Mouse (Mus musculus): ENCODE data around the gene Ppip5k2. TPM values are rescaled to one million over a fixed set of nuclear protein-coding genes. Genes with fewer than 3 reads are reported as not detected.

Ppip5k2 gene
- total RNA-seq, 2 experiments from 2014 or later: 63.5 to 66.0 TPM

DNA sequence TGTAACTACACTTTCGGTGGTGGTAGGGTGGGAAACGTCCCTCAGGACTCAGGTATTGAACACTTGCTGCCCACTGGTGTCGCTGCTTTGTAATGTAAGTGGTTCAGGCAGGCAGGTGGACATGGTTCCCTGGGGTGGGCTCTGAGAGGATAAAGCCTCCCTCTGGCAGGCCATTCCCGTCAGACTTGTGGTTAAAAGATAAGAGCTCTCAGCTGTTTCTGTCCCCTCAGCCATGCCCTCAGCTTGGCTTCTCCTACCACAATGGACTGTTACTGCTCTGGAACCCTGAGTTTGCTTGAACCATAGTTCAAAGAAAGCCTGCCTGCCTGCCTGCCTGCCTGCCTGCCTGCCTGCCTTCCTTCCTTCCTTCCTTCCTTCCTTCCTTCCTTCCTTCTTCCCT is 15.8 kb downstream of the Ppip5k2 start:
- no peak for DNase-seq

DNA sequence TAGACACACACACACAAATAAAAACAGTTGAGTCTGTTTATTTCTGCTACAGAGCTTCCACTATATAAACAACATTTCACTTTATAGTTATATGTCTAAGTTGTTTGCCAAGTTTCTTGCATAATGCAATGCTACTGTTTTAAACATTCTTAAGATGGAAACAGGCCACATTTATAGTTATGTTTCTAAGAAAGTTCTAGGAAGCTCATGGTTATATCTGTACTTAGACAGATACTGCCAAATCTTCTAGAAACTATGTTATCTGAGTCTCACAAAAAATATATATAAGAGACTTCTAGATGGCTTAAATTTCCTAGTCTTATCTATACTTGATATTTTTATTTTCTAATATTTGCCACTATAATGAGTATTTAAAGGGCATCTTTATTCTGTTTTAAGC is 17.0 kb downstream of the Ppip5k2 start:
- DNase-seq: no peak

DNA sequence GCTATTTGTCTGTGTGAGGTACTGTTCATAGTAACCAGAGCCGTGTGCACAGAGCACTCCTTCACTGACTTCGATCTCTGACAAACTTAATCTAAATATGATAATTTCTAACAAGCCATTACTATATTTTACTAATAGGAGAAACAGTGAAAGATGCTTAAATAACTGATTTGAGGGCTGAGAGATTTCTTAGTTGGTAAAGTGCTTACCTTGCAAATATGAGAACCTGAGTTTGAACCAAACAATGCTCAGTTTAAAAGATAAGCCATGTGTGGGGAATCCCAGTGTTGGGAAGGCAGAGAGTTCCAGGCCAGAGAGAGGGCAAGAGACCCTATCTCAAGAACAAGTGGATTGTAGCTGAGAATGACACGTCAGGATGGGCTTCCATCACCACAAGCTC is 22.0 kb downstream of the Ppip5k2 start:
- no peak for DNase-seq

DNA sequence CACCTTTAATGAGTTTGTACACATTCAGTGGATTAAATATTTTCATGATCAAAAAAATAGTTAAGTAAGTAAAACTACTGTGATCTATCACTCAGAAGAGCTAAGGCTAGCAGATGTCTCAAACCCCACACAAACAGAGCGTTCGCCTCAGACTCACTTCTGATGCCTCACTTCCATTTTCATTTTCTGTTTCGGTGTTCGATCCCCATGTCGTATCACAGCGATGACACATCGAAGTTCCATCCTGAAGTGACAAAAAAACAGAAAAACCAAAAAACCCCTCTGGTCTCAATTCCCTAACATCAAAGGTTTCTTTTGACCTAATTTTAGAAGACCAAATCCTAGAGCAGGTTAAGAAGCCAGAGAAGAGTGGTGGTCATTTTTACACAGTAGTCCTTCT is 23.9 kb downstream of the Ppip5k2 start:
- no peak for DNase-seq

DNA sequence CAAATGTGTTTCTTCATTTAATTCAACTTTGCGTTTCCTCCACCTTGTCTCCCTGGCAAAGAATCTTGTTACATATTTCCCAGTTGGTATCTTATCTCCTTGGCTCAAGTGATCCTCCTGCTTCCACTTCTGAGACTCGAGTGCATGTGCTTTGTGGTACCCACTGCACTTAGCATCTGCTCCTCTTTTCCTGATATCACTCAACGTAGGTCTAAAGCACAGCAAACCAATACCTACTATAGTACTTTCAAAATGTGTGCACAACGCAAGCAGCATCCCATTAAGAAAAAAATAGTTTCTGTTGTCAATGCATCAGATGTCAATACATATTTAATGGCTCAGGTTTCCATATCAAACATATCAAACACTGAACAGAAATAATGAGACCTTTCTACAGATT is 24.5 kb downstream of the Ppip5k2 start:
- no peak for DNase-seq

DNA sequence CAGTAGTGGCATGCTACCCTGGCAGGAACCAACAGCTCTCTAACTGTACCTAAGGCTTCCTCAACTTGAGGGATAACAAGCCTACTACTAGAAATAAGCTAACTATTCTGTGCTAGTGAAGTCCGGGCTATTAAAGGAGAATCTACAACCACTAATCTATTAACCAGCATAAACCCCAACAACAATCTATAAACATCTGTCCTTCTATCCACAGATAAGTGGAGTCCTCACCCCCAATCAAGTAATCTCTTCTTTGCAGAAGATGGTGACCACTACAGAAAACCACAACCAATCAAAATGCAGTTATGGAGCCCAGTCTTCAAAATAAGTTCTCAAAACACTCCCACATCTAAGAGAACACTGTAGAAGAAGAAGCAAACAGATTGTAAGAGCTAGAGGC is 27.1 kb downstream of the Ppip5k2 start:
- DNase-seq: no peak

DNA sequence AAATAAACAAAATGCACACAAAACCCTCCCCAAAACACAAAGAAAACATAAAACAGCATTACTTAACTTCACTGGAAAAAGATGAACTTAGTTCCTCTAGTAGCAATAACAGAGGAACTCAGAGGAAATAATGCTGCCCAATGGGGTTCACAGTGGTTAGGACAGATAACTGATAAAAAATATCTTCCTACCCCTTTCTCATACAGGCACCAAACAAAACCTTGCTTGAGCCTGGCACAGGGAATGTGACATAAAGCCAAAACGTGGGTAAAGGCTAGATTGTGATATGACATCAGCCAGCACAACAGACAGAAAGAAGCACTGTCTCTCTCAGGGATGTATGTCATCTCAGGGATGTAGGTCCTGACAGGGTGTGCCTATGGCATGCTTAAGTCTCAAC is 40.9 kb downstream of the Ppip5k2 start:
- no peak for DNase-seq

DNA sequence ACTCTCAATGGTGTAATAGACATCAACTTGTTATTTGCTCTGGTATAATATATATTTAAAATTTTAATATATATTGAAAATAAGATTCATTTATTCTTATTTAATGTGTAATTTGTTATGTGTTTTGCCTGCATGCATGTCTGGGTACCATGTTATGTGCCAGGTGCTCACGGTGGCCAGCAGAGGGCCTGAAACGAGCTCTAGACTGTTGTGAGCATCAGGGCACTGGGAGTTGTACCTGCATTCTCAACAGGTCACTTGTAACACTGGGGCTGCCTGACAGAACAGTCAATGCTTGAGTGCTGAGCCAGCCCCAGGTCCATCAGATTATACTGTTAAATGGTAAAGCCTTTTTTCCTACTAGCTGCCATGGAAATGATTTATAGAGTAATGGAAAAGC is 43.5 kb downstream of the Ppip5k2 start:
- peak; percentile 13 for DNase-seq

DNA sequence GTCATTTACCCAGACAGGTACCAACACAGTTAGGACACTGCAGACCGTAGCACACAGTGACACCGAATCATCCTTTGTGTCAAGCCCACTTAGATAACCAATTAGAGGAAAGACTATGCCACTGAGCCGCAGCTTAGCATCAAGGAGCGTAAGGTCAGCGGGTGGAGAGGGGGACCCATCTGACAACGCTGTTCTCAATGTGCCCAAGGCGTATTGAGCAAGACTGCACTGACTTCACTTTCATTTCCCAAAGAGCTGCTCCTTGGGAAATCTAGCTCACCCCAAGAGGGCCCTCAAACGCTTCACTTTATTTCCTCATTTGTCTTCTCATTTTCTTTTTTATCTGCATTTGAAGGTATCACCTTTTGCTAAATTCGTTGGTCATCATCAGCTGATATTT is 51.8 kb downstream of the Ppip5k2 start:
- no peak for DNase-seq

DNA sequence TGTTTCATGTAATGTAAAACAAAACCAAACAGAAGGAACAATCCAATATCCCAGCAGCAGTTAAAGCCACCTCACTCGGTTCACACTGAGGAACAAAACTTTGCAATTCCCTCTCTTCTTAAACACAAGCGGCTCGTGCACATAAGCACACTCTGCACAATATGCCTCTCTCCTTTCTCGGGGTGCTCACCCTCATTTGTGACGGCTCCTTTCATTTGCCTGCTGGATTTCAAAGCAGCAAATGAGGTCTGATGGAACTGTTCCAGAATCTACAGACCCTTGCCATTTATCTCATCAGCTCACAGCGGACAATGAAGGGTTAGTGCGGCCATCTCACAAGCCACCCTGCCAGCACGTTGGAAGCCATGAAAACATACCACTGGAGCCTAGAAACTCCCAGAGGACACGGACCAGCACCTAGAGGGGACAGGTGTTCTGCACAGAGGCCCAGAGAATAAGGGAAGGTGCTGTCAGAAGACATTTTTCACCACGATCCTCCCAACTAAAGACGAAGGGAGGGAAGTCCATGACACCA is 55.8 kb downstream of the Ppip5k2 start:
- DNase-seq: no peak

DNA sequence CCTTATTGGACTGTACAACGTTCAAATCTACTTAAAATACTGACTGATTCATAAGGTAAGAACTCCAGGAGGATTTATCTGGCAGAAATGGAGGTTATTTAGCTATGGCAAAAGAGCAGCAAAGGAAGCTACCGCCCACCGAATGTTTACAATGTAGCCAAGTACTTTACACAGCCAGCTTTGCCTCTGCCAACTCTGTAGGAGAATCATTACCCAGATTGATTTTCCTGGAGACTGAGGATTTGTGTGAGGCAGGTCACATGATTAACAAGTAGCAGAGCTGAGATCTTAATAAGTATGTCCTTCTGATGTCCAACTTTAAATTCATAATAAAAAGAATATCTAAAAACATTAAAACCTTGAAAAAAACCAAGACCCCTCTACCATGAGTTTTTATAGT is 59.7 kb downstream of the Ppip5k2 start:
- no peak for DNase-seq

DNA sequence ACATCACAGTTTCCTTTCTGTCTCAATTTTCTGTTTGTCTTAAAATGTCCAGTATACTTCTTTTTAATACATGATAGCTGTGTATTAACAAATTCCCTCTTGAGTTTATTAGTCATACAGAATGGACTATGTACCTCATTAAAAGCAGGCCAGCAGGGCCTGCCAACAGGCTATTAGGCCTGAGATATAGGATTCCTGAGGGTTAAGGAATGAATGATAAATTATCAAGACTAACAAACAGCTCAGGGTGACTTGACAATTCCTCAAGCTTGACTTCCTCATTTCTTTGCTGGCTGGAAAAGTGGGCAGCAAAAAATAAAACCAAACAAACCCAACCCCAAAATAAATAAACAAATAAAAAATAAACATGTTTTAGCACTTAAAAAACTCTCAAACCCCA is 64.8 kb downstream of the Ppip5k2 start:
- DNase-seq: no peak

DNA sequence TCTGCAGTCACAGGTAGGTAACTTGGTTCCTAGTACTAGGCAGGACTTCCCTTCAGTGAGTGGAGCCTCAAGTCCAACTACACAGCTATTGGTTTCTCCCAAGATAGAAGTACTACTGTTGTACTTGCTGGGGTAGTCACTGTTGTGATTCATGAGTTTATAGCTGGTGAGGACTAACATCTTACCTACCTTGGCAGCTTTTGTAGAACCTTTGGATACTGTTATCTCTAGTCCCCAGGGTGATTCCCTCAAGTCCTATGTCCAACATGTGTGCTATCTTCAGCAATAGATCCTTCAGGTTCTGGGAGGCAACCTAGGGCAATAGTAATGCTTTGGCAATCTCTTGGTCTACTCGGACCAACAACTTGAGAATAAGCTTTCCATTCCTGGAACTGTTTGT is 65.6 kb downstream of the Ppip5k2 start:
- no peak for DNase-seq

DNA sequence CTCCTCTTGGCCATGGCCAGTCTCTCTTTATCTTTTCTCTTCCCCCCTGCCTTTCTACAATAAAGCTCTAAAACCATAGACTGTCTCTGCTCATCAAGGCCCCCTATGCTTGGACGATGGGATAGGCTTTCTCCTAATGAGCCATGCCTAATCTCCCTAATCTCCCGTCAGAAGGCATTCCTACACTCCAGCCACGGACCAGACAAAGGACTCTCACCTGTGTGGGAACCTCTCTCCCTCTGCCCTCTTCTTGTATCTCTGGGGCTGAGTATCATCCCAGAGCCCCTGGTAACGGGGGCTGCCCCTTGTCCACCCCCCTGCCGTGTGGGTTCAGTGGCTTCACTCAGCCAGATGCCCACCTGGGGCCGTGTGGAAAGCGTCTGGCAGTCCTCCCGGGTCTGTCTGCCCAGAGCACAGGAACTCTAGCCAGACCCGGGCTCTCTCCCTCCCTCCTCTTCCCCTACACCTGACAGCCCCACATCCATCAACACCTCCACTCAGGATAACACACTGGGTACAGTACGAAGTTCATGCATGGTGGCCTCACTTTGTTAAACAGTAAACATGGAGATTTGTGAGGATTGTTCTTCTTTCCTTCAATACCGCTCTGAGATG is 71.1 kb downstream of the Ppip5k2 start:
- DNase-seq: peak; percentile 39

DNA sequence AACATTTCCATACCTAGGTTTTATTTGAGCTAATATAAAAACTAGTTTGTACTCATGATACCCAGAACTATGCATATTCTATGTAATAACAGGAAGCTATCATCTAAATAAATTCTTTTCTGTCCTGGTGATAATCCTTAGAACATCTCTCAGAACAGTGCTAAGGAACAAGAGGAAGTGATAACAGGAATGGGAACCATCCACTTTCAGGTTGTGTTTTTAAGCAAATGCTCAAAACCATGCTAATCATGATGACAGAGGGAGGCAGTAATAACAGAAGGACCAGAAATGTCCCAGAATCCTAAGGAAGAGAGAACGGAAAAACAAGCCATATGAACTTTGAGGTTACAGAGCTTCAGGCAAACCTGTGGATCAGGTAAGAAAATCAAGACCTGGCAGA is 72.9 kb downstream of the Ppip5k2 start:
- DNase-seq: no peak

DNA sequence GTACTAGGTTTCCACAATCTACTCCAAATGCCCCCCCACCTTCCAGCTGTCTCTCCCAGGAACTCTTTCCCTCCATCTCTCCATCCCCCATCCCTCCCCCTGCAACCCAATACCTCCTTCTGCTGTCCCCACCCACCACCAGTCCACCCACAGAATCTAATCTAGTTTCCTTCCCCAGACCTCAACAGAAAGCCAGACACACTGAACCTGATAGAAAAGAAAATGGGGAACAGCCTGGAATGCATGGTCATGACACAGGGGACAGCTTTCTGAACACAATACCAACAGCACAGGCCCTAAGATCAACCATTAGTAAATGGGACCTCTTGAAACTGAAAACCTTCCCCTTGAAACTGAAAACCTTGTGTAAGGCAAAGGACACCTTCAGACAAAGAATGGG is 76.4 kb downstream of the Ppip5k2 start:
- DNase-seq: no peak

DNA sequence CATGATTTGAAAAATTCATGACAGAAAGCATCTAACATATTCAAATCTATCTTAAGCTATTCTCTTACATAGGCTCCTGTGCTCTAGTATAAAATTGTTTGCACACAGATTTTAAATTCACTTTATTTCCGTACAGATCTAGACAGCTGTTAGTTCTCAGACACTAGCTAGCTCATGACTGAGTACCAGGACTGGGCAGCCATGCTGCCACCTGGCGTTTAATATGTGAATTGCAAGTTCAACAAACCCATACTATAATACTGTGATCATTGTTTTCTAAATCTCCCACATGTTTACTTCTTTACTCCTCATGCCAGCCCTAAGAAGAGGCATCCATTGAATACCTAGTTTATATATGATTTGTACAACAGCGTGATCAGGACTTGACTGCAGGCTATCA is 81.5 kb downstream of the Ppip5k2 start:
- peak; percentile 55 for DNase-seq

DNA sequence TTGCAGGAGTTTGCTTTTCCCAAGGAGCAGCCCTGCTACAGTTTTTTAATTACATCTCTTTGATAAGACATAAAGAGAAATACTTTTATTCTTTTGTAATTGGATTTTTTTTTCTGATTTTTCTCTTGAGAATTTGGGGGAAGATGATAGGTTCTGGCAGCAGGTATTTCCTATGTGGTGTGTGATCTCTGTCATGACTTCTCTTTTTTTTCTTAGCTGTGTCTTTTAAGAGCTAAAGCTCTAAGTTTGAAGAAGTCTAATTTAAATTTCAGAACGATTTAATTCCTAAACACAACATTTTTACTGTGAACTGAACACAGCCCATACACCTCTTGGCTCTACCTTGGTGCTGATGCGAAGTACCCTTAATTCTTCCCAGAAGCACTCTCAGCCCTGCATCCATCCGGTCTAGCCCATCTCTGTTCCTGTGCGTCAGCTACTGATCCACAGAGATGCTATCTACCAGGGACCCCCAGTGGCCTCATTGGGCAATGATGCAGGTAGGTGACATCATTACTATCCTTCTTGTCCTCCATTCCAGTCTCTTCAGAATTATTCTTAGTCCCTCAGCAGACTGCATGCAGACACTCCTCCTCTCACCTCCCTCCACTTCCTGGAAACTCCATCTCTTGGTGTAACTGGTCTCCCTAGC is 93.6 kb downstream of the Ppip5k2 start:
- DNase-seq: no peak

DNA sequence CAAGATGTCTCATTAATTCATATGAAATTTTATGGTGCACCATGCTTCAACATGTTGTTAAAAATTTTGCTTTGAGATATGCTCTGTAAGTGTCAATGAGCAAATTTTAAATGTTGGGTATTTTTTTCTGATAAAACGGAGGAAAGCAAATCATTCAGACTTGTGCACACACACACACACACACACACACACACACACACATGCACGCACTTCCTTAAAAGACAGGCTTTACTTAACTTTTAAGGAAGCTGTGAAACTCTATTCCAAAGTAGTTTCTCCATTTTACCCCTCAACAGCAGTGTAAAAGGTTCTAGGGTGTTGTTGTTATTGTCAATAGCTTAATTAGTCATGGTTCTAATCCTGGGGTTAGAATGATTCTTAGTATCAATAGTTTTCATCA is 94.1 kb downstream of the Ppip5k2 start:
- DNase-seq: no peak

DNA sequence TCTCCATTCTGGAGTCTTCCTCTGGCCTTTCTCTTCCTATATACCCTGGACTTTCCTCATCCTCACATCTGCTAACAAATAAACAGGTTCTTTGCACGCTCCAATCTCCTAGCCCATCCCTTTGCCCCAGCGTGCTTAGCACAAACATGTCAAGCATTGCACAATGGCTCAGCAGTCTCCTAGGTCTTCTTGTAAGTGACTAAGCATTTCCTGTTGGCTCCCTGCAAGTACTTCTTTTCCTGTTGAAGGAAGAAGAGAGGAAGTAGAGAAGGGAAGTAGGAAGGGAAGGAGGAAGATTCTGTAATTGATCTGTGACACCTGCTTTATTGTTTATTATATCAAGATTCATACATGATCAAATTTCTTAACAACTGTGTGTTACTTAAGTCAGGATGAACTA is 97.4 kb downstream of the Ppip5k2 start:
- DNase-seq: no peak

DNA sequence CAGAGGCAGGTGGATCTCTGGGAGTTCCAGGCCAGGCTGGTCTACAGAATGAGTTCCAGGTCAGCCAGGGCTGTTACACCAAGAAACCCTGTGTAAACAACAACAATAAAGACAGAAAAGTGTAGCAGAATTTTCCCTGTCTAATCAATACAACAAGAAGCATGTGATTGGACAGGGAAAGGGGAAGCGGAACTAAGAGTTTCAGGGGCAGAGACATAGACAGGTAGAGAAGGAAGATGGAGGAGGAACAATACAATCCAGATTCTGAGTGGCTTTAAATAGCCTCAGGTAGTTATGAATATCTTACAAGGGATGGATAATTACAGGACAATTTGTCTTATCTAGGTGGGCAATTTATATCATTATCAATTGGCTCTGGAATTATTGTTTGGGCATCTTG is 102.9 kb downstream of the Ppip5k2 start:
- no peak for DNase-seq

DNA sequence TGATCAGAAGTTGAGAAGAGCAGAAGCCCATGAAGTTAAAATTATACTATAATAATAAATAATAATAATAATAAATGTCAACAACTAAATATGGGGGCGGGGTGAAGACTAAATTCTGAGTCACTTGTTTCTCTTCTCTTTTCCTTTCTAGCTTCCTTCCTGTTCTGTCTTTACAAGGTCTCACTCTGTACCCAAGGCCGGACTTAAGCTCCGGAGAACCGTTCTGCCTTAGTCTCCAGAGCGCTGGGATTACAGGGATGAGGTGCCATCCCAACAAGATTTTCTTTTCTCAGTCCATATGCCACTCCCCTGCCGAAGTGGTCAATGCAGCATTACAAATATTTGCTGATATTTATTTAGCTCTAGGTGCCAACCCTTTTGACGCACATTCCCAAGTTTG is 107.9 kb downstream of the Ppip5k2 start:
- DNase-seq: no peak

DNA sequence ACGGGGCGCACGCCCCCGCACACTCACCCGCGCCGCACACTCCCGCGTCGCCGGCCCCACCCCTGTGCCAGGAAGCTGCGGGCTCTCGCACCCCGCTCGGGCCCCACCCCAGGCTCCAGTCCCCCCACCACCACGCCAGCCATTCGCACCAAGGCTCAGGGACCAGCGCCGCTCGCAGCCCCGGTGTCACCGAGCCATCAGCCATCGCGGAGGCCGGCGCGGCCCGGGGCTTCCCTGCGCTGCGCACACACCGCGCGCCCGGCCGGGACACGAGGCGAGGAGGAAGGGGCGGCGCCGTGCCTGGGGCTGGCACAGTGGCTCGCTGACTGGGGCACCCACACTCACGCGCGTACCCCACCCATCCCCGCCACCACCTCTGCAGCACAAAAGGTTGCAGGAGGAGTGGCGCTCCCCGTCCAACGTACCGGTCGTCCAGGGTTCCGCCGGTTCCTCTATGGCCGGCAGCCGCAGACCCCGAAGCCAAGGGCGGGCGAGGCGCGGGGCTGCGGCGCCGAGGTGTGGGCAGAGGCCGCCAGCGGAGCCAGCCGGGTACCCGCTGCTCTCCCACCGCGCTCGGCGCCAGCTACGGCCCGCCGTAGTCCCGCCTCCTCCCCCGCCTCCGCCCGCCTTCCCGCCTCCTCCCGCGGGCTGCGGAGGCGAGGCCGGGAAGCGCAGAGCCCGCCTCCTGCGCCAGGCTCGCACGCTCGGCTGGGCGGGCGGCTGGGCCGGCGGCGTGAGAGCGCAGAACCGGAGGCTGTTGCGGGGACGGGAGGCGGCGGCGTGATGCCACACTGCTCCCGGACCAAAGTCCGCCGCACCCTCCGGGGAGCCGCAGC is 108.6 kb downstream of the Ppip5k2 start, which contains the start of gene D1Ertd622e:
TSS of gene D1Ertd622e (minus strand) at position 669 of the 836 bp plus-strand sequence.
- peak; percentile 77 for DNase-seq
